Mouse (Mus musculus) urinary bladder, adult 2 months (tissue): ENCODE data around the gene Jam3. TPM values are rescaled to one million over a fixed set of nuclear protein-coding genes. Genes with fewer than 3 reads are reported as not detected.

Source experiments
- DNase-seq: peaks from one replicate; pipeline ENCODE4 v3.0.0; 2022; ENCODE audit warnings: low spot score
- polyA plus RNA-seq: library from polyadenylated mRNA; depleted of rRNA; stranded (reverse); fragments of >200 nt; gene quantifications from 2 replicates; pipeline ENCODE4 v1.2.3, GENCODE M21; 2012; rRNA removed

The Jam3 gene
- polyA plus RNA-seq: 60.4 and 62.0 TPM in 2 replicates

- peak; percentile 53 for DNase-seq
These were observed at the start of gene Jam3 for GRCm38 (mm10) chr9:27154763-27155530. TSS of gene Jam3 (minus strand) at chr9:27155421.

- DNase-seq: no peak
These were observed 49.0 kb upstream of the Jam3 start for GRCm38 (mm10) chr9:27204201-27204600.

GRCm38 (mm10) chr9:27203134-27203533 lies 47.9 kb upstream of the Jam3 start:
- DNase-seq: no peak

- DNase-seq: no peak
These were observed 46.4 kb upstream of the Jam3 start for GRCm38 (mm10) chr9:27201472-27202219.

- no peak for DNase-seq
These were observed 38.4 kb upstream of the Jam3 start for GRCm38 (mm10) chr9:27193592-27194080.

- DNase-seq: no peak
These were observed 37.8 kb upstream of the Jam3 start for GRCm38 (mm10) chr9:27192761-27193591.

GRCm38 (mm10) chr9:27192001-27192760 lies 37.0 kb upstream of the Jam3 start:
- peak; percentile 59 for DNase-seq

- DNase-seq: no peak
These were observed 36.3 kb upstream of the Jam3 start for GRCm38 (mm10) chr9:27191501-27191981.

GRCm38 (mm10) chr9:27190461-27190860 lies 35.2 kb upstream of the Jam3 start:
- DNase-seq: no peak

- no peak for DNase-seq
These were observed 34.1 kb upstream of the Jam3 start for GRCm38 (mm10) chr9:27189306-27189705.

- no peak for DNase-seq
These were observed 33.5 kb upstream of the Jam3 start for GRCm38 (mm10) chr9:27188677-27189241.

GRCm38 (mm10) chr9:27185820-27186219 lies 30.6 kb upstream of the Jam3 start:
- DNase-seq: no peak

GRCm38 (mm10) chr9:27182087-27182486 lies 26.9 kb upstream of the Jam3 start:
- DNase-seq: no peak

GRCm38 (mm10) chr9:27180492-27180891 lies 25.3 kb upstream of the Jam3 start:
- no peak for DNase-seq

GRCm38 (mm10) chr9:27178935-27179334 lies 23.7 kb upstream of the Jam3 start:
- no peak for DNase-seq

GRCm38 (mm10) chr9:27176154-27176553 lies 20.9 kb upstream of the Jam3 start:
- no peak for DNase-seq

GRCm38 (mm10) chr9:27175682-27176081 lies 20.5 kb upstream of the Jam3 start:
- DNase-seq: no peak

- DNase-seq: no peak
These were observed 20.0 kb upstream of the Jam3 start for GRCm38 (mm10) chr9:27175241-27175640.

GRCm38 (mm10) chr9:27174079-27174478 lies 18.9 kb upstream of the Jam3 start:
- no peak for DNase-seq

GRCm38 (mm10) chr9:27173646-27174045 lies 18.4 kb upstream of the Jam3 start:
- DNase-seq: no peak

GRCm38 (mm10) chr9:27172839-27173238 lies 17.6 kb upstream of the Jam3 start:
- DNase-seq: no peak
